Mouse (Mus musculus): Measurements from ENCODE around the gene Alox12. TPM values are rescaled to one million over a fixed set of nuclear protein-coding genes. Genes with fewer than 3 reads are reported as not detected.

Alox12 gene
- polyA plus RNA-seq, 1 experiment from 2014 or later: 14.8 TPM

- Histone ChIP-seq H3K9ac (ENCODE audit: low read depth, low read length) (no peak overlapping the region), H3K27me3 (ENCODE audit: control insufficient read depth, insufficient read depth, low read depth, low read length) (no peaks in the 10 kb centered on the region), H3K36me3 (ENCODE audit: control insufficient read depth, insufficient read depth) (no peaks in the 10 kb centered on the region), H3K4me3 (ENCODE audit: low read depth, low read length) (no peak overlapping the region), H3K4me2 (ENCODE audit: low read depth, low read length) (no peak overlapping the region), H3K4me1 (ENCODE audit: control insufficient read depth, low read depth, low read length) (no peaks in the 10 kb centered on the region), H3K9me3 (replicated peaks; ENCODE audit: control insufficient read depth, low read length) (no peaks in the 10 kb centered on the region), H3K27ac (ENCODE audit: low read length) (no peak overlapping the region)
- no peak for ATAC-seq (ENCODE audit: low read depth)
- 36% methylated on average over 3 of the region's 3 CpGs for WGBS (ENCODE audit: insufficient replicate concordance)
Measured at GRCm38 (mm10) chr11:70284757-70285156, 29.6 kb upstream of the Alox12 start.

- ATAC-seq (ENCODE audit: low read depth): no peak
- Histone ChIP-seq H3K27ac (ENCODE audit: low read length) (no peak overlapping the region), H3K27me3 (ENCODE audit: control insufficient read depth, insufficient read depth, low read depth, low read length) (no peaks in the 10 kb centered on the region), H3K9ac (ENCODE audit: low read depth, low read length) (no peak overlapping the region), H3K4me2 (ENCODE audit: low read depth, low read length) (no peak overlapping the region), H3K4me3 (ENCODE audit: low read depth, low read length) (no peak overlapping the region), H3K9me3 (replicated peaks; ENCODE audit: control insufficient read depth, low read length) (no peaks in the 10 kb centered on the region), H3K4me1 (ENCODE audit: control insufficient read depth, low read depth, low read length) (no peaks in the 10 kb centered on the region), H3K36me3 (ENCODE audit: control insufficient read depth, insufficient read depth) (no peaks in the 10 kb centered on the region)
- WGBS (ENCODE audit: insufficient replicate concordance): 55% methylated on average over 4 of the region's 4 CpGs
Measured at GRCm38 (mm10) chr11:70283666-70284065, 28.5 kb upstream of the Alox12 start.

- Histone ChIP-seq H3K27me3 (ENCODE audit: control insufficient read depth, insufficient read depth, low read depth, low read length) (no peaks in the 10 kb centered on the region), H3K27ac (ENCODE audit: low read length) (no peak overlapping the region), H3K36me3 (ENCODE audit: control insufficient read depth, insufficient read depth) (no peaks in the 10 kb centered on the region), H3K9ac (ENCODE audit: low read depth, low read length) (no peak overlapping the region), H3K4me1 (ENCODE audit: control insufficient read depth, low read depth, low read length) (no peaks in the 10 kb centered on the region), H3K9me3 (replicated peaks; ENCODE audit: control insufficient read depth, low read length) (no peaks in the 10 kb centered on the region), H3K4me3 (ENCODE audit: low read depth, low read length) (no peak overlapping the region), H3K4me2 (ENCODE audit: low read depth, low read length) (no peak overlapping the region)
- ATAC-seq (ENCODE audit: low read depth): no peak
- 39% methylated on average over 3 of the region's 3 CpGs for WGBS (ENCODE audit: insufficient replicate concordance)
Measured at GRCm38 (mm10) chr11:70280441-70280840, 25.3 kb upstream of the Alox12 start.

GRCm38 (mm10) chr11:70278961-70279360 is 23.8 kb upstream of the Alox12 start:
- Histone ChIP-seq H3K9ac (ENCODE audit: low read depth, low read length) (no peak overlapping the region), H3K27ac (ENCODE audit: low read length) (no peak overlapping the region), H3K9me3 (replicated peaks; ENCODE audit: control insufficient read depth, low read length) (no peaks in the 10 kb centered on the region), H3K27me3 (ENCODE audit: control insufficient read depth, insufficient read depth, low read depth, low read length) (no peaks in the 10 kb centered on the region), H3K36me3 (ENCODE audit: control insufficient read depth, insufficient read depth) (no peaks in the 10 kb centered on the region), H3K4me2 (ENCODE audit: low read depth, low read length) (no peak overlapping the region), H3K4me1 (ENCODE audit: control insufficient read depth, low read depth, low read length) (no peaks in the 10 kb centered on the region), H3K4me3 (ENCODE audit: low read depth, low read length) (no peak overlapping the region)
- 71% methylated on average over 3 of the region's 3 CpGs for WGBS (ENCODE audit: insufficient replicate concordance)
- ATAC-seq (ENCODE audit: low read depth): no peak

GRCm38 (mm10) chr11:70271641-70272040 is 16.5 kb upstream of the Alox12 start:
- ATAC-seq (ENCODE audit: low read depth): no peak
- H3K36me3 ChIP-seq (ENCODE audit: control insufficient read depth, insufficient read depth): no peaks in the 10 kb centered on the region
- no peaks in the 10 kb centered on the region for H3K9me3 ChIP-seq (replicated peaks; ENCODE audit: control insufficient read depth, low read length)
- no peaks in the 10 kb centered on the region for H3K27me3 ChIP-seq (ENCODE audit: control insufficient read depth, insufficient read depth, low read depth, low read length)
- no peak overlapping the region for H3K4me2 ChIP-seq (ENCODE audit: low read depth, low read length)
- 66% methylated on average over 7 of the region's 7 CpGs for WGBS (ENCODE audit: insufficient replicate concordance)
- no peak overlapping the region for H3K4me3 ChIP-seq (ENCODE audit: low read depth, low read length)
- no peak overlapping the region for H3K27ac ChIP-seq (ENCODE audit: low read length)
- H3K9ac ChIP-seq (ENCODE audit: low read depth, low read length): no peak overlapping the region
- H3K4me1 ChIP-seq (ENCODE audit: control insufficient read depth, low read depth, low read length): no peaks in the 10 kb centered on the region

- no peak for ATAC-seq (ENCODE audit: low read depth)
- 69% methylated on average over 1 of the region's 1 CpGs for WGBS (ENCODE audit: insufficient replicate concordance)
Measured at GRCm38 (mm10) chr11:70266405-70266804, 11.3 kb upstream of the Alox12 start.

GRCm38 (mm10) chr11:70265819-70266218 is 10.7 kb upstream of the Alox12 start:
- ATAC-seq (ENCODE audit: low read depth): no peak
- no peak overlapping the region for H3K4me3 ChIP-seq (ENCODE audit: low read depth, low read length)
- H3K27ac ChIP-seq (ENCODE audit: low read length): no peak overlapping the region
- H3K36me3 ChIP-seq (ENCODE audit: control insufficient read depth, insufficient read depth): no peaks in the 10 kb centered on the region
- H3K9me3 ChIP-seq (replicated peaks; ENCODE audit: control insufficient read depth, low read length): no peaks in the 10 kb centered on the region
- no peaks in the 10 kb centered on the region for H3K27me3 ChIP-seq (ENCODE audit: control insufficient read depth, insufficient read depth, low read depth, low read length)
- WGBS (ENCODE audit: insufficient replicate concordance): 63% methylated on average over 4 of the region's 4 CpGs
- H3K4me1 ChIP-seq (ENCODE audit: control insufficient read depth, low read depth, low read length): no peaks in the 10 kb centered on the region
- no peak overlapping the region for H3K4me2 ChIP-seq (ENCODE audit: low read depth, low read length)
- H3K9ac ChIP-seq (ENCODE audit: low read depth, low read length): no peak overlapping the region

More at GRCm38 (mm10) chr11:70266405-70266804, 11.3 kb upstream of the Alox12 start:
- Histone ChIP-seq H3K36me3 (ENCODE audit: control insufficient read depth, insufficient read depth) (no peaks in the 10 kb centered on the region), H3K27me3 (ENCODE audit: control insufficient read depth, insufficient read depth, low read depth, low read length) (no peaks in the 10 kb centered on the region), H3K4me2 (ENCODE audit: low read depth, low read length) (no peak overlapping the region), H3K4me3 (ENCODE audit: low read depth, low read length) (no peak overlapping the region), H3K9ac (ENCODE audit: low read depth, low read length) (no peak overlapping the region), H3K4me1 (ENCODE audit: control insufficient read depth, low read depth, low read length) (no peaks in the 10 kb centered on the region), H3K9me3 (replicated peaks; ENCODE audit: control insufficient read depth, low read length) (no peaks in the 10 kb centered on the region), H3K27ac (ENCODE audit: low read length) (no peak overlapping the region)

GRCm38 (mm10) chr11:70265252-70265651 is 10.1 kb upstream of the Alox12 start:
- H3K27ac ChIP-seq (ENCODE audit: low read length): no peak overlapping the region
- H3K9me3 ChIP-seq (replicated peaks; ENCODE audit: control insufficient read depth, low read length): no peaks in the 10 kb centered on the region
- no peaks in the 10 kb centered on the region for H3K4me1 ChIP-seq (ENCODE audit: control insufficient read depth, low read depth, low read length)
- H3K4me2 ChIP-seq (ENCODE audit: low read depth, low read length): no peak overlapping the region
- WGBS (ENCODE audit: insufficient replicate concordance): 28% methylated on average over 3 of the region's 3 CpGs
- H3K4me3 ChIP-seq (ENCODE audit: low read depth, low read length): no peak overlapping the region
- no peak for ATAC-seq (ENCODE audit: low read depth)
- H3K9ac ChIP-seq (ENCODE audit: low read depth, low read length): no peak overlapping the region
- H3K27me3 ChIP-seq (ENCODE audit: control insufficient read depth, insufficient read depth, low read depth, low read length): no peaks in the 10 kb centered on the region
- no peaks in the 10 kb centered on the region for H3K36me3 ChIP-seq (ENCODE audit: control insufficient read depth, insufficient read depth)

- Histone ChIP-seq H3K4me3 (ENCODE audit: low read depth, low read length) (no peak overlapping the region), H3K27me3 (ENCODE audit: control insufficient read depth, insufficient read depth, low read depth, low read length) (peaks cover 19% of the 10 kb centered on the region), H3K9me3 (replicated peaks; ENCODE audit: control insufficient read depth, low read length) (no peaks in the 10 kb centered on the region), H3K4me1 (ENCODE audit: control insufficient read depth, low read depth, low read length) (no peaks in the 10 kb centered on the region), H3K9ac (ENCODE audit: low read depth, low read length) (no peak overlapping the region), H3K27ac (ENCODE audit: low read length) (no peak overlapping the region), H3K36me3 (ENCODE audit: control insufficient read depth, insufficient read depth) (no peaks in the 10 kb centered on the region), H3K4me2 (ENCODE audit: low read depth, low read length) (no peak overlapping the region)
- WGBS (ENCODE audit: insufficient replicate concordance): 81% methylated on average over 4 of the region's 4 CpGs
- no peak for ATAC-seq (ENCODE audit: low read depth)
Measured at GRCm38 (mm10) chr11:70259035-70259434, 3.9 kb upstream of the Alox12 start.

All from liver, embryonic 16.5 days (tissue).